Mouse (Mus musculus) left cerebral cortex, postnatal 4 days (tissue): Measurements from ENCODE around the gene Rab3gap2. TPM values are rescaled to one million over a fixed set of nuclear protein-coding genes. Genes with fewer than 3 reads are reported as not detected.
"Not testable (repeated sequence)": the region's sequence is repeated elsewhere in the genome, so short reads cannot be mapped to it uniquely, and the experiment has no call there.

ENCODE experiments used
- DNase-seq: peaks from one replicate; pipeline ENCODE4 v3.0.0-alpha.2; 2022
- intact Hi-C: fragments of 180-260 bp; cut with DNase I; formaldehyde crosslinking; loops from one replicate; pipeline ENCODE4 v1.15.1; 2025
- total RNA-seq, 2 experiments: library from RNA; stranded (reverse); gene quantifications; 2 replicates each; pipeline ENCODE4 v1.2.3; 2021

Gene Rab3gap2
- total RNA-seq, 2 experiments from 2014 or later, result 51.9 to 52.7 TPM

GRCm38 (mm10) chr1:185277022-185277421 is 73.1 kb downstream of the Rab3gap2 start:
- intact Hi-C loops, result no loop called here
- DNase-seq, result no peak

GRCm38 (mm10) chr1:185279288-185279687 is 75.4 kb downstream of the Rab3gap2 start:
- intact Hi-C loops, result no loop called here
- no peak for DNase-seq

- intact Hi-C loops, result no loop called here
- DNase-seq, result no peak
Measured at GRCm38 (mm10) chr1:185280616-185281015, 76.7 kb downstream of the Rab3gap2 start.

GRCm38 (mm10) chr1:185282846-185283245 is 78.9 kb downstream of the Rab3gap2 start:
- intact Hi-C loops, result no loop called here
- no peak for DNase-seq

GRCm38 (mm10) chr1:185283247-185283646 is 79.3 kb downstream of the Rab3gap2 start:
- intact Hi-C loops, result no loop called here
- DNase-seq, result no peak

- intact Hi-C loops, result no loop called here
- peak; percentile 82 for DNase-seq
Measured at GRCm38 (mm10) chr1:185284740-185285139, 80.8 kb downstream of the Rab3gap2 start.

- DNase-seq, result peak; percentile 89
- intact Hi-C loops, result no loop called here
Measured at GRCm38 (mm10) chr1:185285171-185285570, 81.3 kb downstream of the Rab3gap2 start.

GRCm38 (mm10) chr1:185287066-185287465 is 83.1 kb downstream of the Rab3gap2 start:
- intact Hi-C loops, result no loop called here
- no peak for DNase-seq

- intact Hi-C loops, result no loop called here
Measured at GRCm38 (mm10) chr1:185289231-185289630, 85.3 kb downstream of the Rab3gap2 start.

GRCm38 (mm10) chr1:185291336-185291735 is 87.4 kb downstream of the Rab3gap2 start:
- intact Hi-C loops, result no loop called here

More at GRCm38 (mm10) chr1:185289231-185289630, 85.3 kb downstream of the Rab3gap2 start:
- DNase-seq, result no peak

GRCm38 (mm10) chr1:185292646-185293360 is 88.9 kb downstream of the Rab3gap2 start:
- peak; percentile 10 for DNase-seq
- intact Hi-C loops, result no loop called here

More at GRCm38 (mm10) chr1:185291336-185291735, 87.4 kb downstream of the Rab3gap2 start:
- DNase-seq, result no peak

- DNase-seq, result no peak
- intact Hi-C loops, result no loop called here
Measured at GRCm38 (mm10) chr1:185296850-185297249, 92.9 kb downstream of the Rab3gap2 start.

- DNase-seq, result no peak
- intact Hi-C loops, result no loop called here
Measured at GRCm38 (mm10) chr1:185298496-185298895, 94.6 kb downstream of the Rab3gap2 start.

GRCm38 (mm10) chr1:185302816-185303215 is 98.9 kb downstream of the Rab3gap2 start:
- no peak for DNase-seq
- intact Hi-C loops, result no loop called here

- no peak for DNase-seq
- intact Hi-C loops, result no loop called here
Measured at GRCm38 (mm10) chr1:185306836-185307235, 102.9 kb downstream of the Rab3gap2 start.

GRCm38 (mm10) chr1:185307645-185308044 is 103.7 kb downstream of the Rab3gap2 start:
- DNase-seq, result no peak
- intact Hi-C loops, result no loop called here

GRCm38 (mm10) chr1:185308334-185308733 is 104.4 kb downstream of the Rab3gap2 start:
- no peak for DNase-seq
- intact Hi-C loops, result no loop called here

GRCm38 (mm10) chr1:185308908-185309307 is 105.0 kb downstream of the Rab3gap2 start:
- no peak for DNase-seq
- intact Hi-C loops, result no loop called here

GRCm38 (mm10) chr1:185311949-185312348 is 108.0 kb downstream of the Rab3gap2 start:
- no peak for DNase-seq
- intact Hi-C loops, result no loop called here

GRCm38 (mm10) chr1:185314546-185314945 is 110.6 kb downstream of the Rab3gap2 start:
- intact Hi-C loops, result no loop called here
- no peak for DNase-seq

- no peak for DNase-seq
- intact Hi-C loops, result no loop called here
Measured at GRCm38 (mm10) chr1:185315846-185316568, 112.1 kb downstream of the Rab3gap2 start.

- intact Hi-C loops, DNase-seq: not testable (repeated sequence)
Measured at GRCm38 (mm10) chr1:185327754-185328345, 123.9 kb downstream of the Rab3gap2 start.
